Mouse (Mus musculus) forebrain, postnatal 0 days (tissue): ENCODE data around the gene Rab3ip. TPM values are rescaled to one million over a fixed set of nuclear protein-coding genes. Genes with fewer than 3 reads are reported as not detected.

Source experiments
- ATAC-seq: fragments of 200-750 bp; cut with Nextera tagmentation; 2 replicates; pipeline ENCODE4 v1.8.0; 2017; ENCODE audit warnings: mild to moderate bottlenecking, moderate library complexity
- DNase-seq: peaks from one replicate; pipeline ENCODE4 v3.0.0-alpha.2; 2015
- H3K27ac ChIP-seq: fragments of 300-500 bp; sonication (generic); 2 replicates; pipeline ENCODE4 v1.5.1; 2014; ENCODE audit warnings: low read depth, mild to moderate bottlenecking, antibody characterized with exemption, low read length, moderate library complexity, mixed read lengths
- H3K27me3 ChIP-seq: fragments of 300-500 bp; sonication (generic); 2 replicates; pipeline ENCODE4 v1.6.1; 2014; ENCODE audit warnings: mild to moderate bottlenecking, low read length, mixed read lengths; ENCODE audit not compliant: insufficient read depth
- H3K36me3 ChIP-seq: fragments of 300-500 bp; sonication (generic); 2 replicates; pipeline ENCODE4 v1.6.1; 2014; ENCODE audit warnings: mild to moderate bottlenecking, moderate library complexity; ENCODE audit not compliant: insufficient read depth
- H3K4me1 ChIP-seq: fragments of 300-500 bp; sonication (generic); 2 replicates; pipeline ENCODE4 v1.6.1; 2014; ENCODE audit warnings: antibody characterized with exemption; ENCODE audit not compliant: insufficient read depth
- H3K4me2 ChIP-seq: fragments of 300-500 bp; sonication (generic); 2 replicates; pipeline ENCODE4 v1.6.1; 2014; ENCODE audit warnings: low read depth, mild to moderate bottlenecking, moderate library complexity
- H3K4me3 ChIP-seq: fragments of 300-500 bp; sonication (generic); 2 replicates; pipeline ENCODE4 v1.5.1; 2014; ENCODE audit warnings: low read depth, low read length, mixed read lengths
- H3K9ac ChIP-seq: fragments of 300-500 bp; sonication (generic); 2 replicates; pipeline ENCODE4 v1.6.1; 2014; ENCODE audit warnings: mild to moderate bottlenecking
- H3K9me3 ChIP-seq: fragments of 300-500 bp; sonication (generic); 2 replicates; pipeline ENCODE4 v1.6.1; 2016; ENCODE audit warnings: low read length
- CTCF ChIP-seq: sonication (generic); IDR thresholded peaks from 2 replicates; pipeline ENCODE4 v1.5.1; 2016; ENCODE audit warnings: antibody characterized with exemption, control low read depth, low read depth
- WGBS: fragments of 180-500 bp; shearing (Covaris S2); extraction: QIAGEN DNeasy Blood & Tissue Kit; methylation state at CpG from one replicate; pipeline ENCODE4 v1.1.7; 2014; 5-methylcytosine and 5-hydroxymethylcytosine counted together
- polyA plus RNA-seq: library from polyadenylated mRNA; unstranded; fragments of >200 nt; fragmentation: Nextera tagmentation; extraction: Ambion mirVana; gene quantifications from 2 replicates; pipeline ENCODE4 v1.2.1, GENCODE M21; 2015
- total RNA-seq: library from RNA; depleted of rRNA; stranded (reverse); fragments of >200 nt; gene quantifications from 2 replicates; pipeline ENCODE4 v1.2.3, GENCODE M21; 2014

Rab3ip gene
- total and polyA plus RNA-seq, 2 experiments from 2014 or later = 41.8 to 125 TPM

DNA sequence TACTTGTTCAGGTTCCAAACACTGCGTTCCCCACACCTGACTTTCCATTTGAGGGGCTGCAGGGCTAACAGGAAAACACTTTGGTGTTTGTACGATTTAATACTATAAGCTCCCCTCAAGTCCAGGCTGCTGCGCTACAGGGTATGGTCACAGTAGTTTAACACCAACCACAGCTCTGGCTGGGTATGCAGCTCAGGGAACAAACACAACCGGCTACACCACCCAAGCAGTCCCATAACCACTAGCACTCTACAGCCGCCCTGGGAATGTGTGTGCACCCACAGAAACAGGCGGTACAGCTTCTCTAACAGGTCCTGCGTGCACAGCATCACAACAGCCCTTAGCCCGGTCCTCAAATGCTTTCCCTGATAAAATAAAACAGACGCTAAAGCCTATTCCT lies 37.7 kb downstream of the Rab3ip start:
- Histone ChIP-seq H3K4me2 (no peak overlapping the region), H3K9me3 (no peaks in the 10 kb centered on the region), H3K9ac (no peak overlapping the region), H3K4me1 (no peaks in the 10 kb centered on the region), H3K27ac (no peak overlapping the region), H3K27me3 (no peaks in the 10 kb centered on the region), H3K4me3 (no peak overlapping the region), H3K36me3 (peaks cover 46% of the 10 kb centered on the region)
- DNase-seq = no peak
- 97% methylated on average over 9 of the region's 9 CpGs for WGBS
- TF ChIP-seq CTCF = no peak
- ATAC-seq = no peak

DNA sequence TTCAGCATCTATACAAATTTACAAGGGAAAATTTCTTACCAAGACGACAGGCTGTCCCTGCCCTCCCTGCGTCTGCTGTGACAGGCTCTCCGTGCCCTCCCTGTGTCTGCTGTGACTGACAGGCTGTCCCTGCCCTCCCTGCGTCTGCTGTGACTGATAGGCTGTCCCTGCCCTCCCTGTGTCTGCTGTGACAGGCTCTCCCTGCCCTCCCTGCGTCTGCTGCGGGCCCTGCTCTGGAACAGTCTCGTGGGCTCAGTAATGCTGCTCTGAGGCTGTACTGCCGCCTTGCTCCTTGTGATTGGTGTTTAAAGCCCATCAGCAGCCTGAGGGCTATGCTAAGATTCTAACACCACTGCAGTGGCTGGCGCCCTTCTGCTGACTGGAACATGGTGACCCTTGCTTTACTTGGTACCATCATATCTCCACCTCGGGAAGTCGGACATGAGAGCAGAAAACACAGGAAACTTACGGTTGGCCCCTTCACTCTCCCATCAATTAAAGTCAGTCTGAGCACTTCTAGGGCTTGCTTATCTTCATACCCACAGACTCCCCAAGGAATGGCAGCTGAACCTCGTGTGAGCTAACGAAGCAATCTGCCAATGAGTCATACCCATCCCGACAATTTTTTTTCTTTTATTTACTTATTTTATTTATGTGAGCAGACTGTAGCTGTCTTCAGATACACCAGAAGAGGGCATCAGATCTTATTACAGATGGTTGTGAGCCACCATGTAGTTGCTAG lies 41.5 kb downstream of the Rab3ip start:
- DNase-seq (no peak), ATAC-seq (no peak; the same call in 1 of the 2 replicates)
- no peak overlapping the region for H3K9ac ChIP-seq
- no peaks in the 10 kb centered on the region for H3K27me3 ChIP-seq
- no peak overlapping the region for H3K4me2 ChIP-seq
- H3K4me3 ChIP-seq = no peak overlapping the region
- WGBS = 79% methylated on average over 15 of the region's 15 CpGs
- TF ChIP-seq CTCF = no peak
- H3K27ac ChIP-seq = no peak overlapping the region
- no peaks in the 10 kb centered on the region for H3K4me1 ChIP-seq
- H3K9me3 ChIP-seq = no peaks in the 10 kb centered on the region
- peaks cover 57% of the 10 kb centered on the region for H3K36me3 ChIP-seq

DNA sequence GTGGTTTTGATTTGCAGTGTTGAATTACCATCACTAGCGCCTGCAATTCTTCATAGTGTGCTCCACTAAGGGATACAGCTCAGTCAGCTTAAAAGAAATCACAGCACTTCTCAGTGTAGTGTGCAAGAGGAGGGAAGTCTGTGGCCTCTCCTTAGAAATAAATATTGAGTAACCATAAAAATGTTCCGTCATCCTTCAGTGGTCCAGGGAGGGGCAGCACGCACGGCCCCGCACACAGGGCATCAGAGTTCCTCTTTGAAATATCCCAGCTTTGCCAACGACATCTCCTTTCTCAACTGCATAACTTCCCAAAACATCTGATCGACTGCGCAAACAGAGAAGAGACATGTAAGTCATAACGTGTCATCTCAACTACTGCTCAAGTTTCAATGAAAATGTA lies 43.8 kb downstream of the Rab3ip start:
- H3K4me1 ChIP-seq = no peaks in the 10 kb centered on the region
- DNase-seq = no peak
- H3K4me3 ChIP-seq = no peak overlapping the region
- no peaks in the 10 kb centered on the region for H3K9me3 ChIP-seq
- no peak for ATAC-seq
- H3K27me3 ChIP-seq = no peaks in the 10 kb centered on the region
- H3K27ac ChIP-seq = no peak overlapping the region
- WGBS = 93% methylated on average over 9 of the region's 9 CpGs
- peaks cover 43% of the 10 kb centered on the region for H3K36me3 ChIP-seq
- no peak overlapping the region for H3K9ac ChIP-seq
- H3K4me2 ChIP-seq = no peak overlapping the region
- no peak for TF ChIP-seq CTCF

DNA sequence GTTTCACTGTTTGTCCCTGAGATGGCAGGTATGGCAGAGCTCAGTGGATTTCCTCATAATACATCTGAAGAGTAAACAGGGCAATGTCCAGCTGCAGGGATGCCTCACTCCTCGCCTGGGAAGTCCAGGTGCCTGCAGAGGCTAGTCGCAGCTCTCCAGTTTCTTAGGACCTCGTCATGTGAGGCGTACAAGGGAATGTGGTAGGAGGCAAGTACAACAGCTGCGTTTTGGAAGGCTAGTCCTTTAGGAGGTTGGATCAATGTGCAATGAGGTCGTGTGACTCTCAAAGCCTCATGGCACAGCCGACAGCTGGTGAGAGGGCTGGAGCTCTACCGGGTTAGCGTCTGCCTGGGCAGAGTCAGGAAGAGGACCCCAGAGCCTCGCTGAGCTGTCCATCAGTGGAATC lies 46.1 kb downstream of the Rab3ip start:
- no peaks in the 10 kb centered on the region for H3K4me1 ChIP-seq
- H3K36me3 ChIP-seq = peaks cover 25% of the 10 kb centered on the region
- H3K4me2 ChIP-seq = no peak overlapping the region
- 92% methylated on average over 10 of the region's 10 CpGs for WGBS
- no peaks in the 10 kb centered on the region for H3K27me3 ChIP-seq
- DNase-seq = no peak
- no peak overlapping the region for H3K4me3 ChIP-seq
- no peak overlapping the region for H3K27ac ChIP-seq
- H3K9ac ChIP-seq = no peak overlapping the region
- ATAC-seq = no peak
- no peak for TF ChIP-seq CTCF
- H3K9me3 ChIP-seq = no peaks in the 10 kb centered on the region

- H3K4me3 ChIP-seq = no peak within 1 kb of the TSS
- no peaks in the 10 kb centered on the region for H3K27me3 ChIP-seq
- 74% methylated on average over 17 of the region's 17 CpGs for WGBS
- H3K4me2 ChIP-seq = no peak within 1 kb of the TSS
- no peak within 1 kb of the TSS for H3K27ac ChIP-seq
- no peaks in the 10 kb centered on the region for H3K4me1 ChIP-seq
- no peaks in the 10 kb centered on the region for H3K9me3 ChIP-seq
- no peak for TF ChIP-seq CTCF
- no peak for ATAC-seq
- H3K9ac ChIP-seq = no peak within 1 kb of the TSS
- H3K36me3 ChIP-seq = no peaks in the 10 kb centered on the region
- no peak for DNase-seq
These were observed 54.0 kb downstream of the Rab3ip start, which contains the start of gene Myrfl for GRCm38 (mm10) chr10:116896336-116897177. Myrfl (minus strand) TSS chr10:116896919.

DNA sequence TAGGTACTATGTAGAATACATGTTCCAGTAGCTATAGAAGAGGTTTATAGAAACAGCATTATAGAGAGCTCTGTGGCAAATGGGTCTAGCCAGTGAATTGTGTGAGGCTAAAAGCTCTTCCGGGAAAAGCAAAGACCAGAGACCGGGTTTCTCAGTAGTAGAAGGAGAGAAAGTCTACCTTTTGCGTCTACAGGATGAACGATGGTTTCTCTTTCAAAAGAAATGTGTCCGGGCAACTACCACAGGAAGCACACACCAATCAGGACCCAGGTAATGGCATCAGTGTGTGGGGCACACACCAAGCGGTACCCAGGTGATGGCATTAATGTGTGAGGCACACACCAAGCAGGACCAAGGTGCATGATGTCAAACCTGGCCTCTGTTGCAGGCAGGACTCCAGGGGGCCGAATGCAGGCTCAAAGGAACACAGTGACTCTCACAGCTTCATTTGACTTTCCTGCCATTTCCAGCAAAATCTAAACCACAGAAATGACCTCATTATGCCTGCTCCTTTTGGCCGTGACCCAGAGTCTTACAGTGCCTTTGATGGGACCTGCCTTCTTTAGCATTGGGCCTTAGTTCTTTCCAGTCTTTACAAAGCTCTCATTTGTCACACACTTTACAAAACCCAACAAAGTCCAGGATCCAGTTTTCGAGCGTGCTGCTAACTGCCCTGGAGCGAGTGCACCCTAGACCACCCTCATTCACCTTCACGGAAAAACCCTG lies 55.3 kb downstream of the Rab3ip start:
- no peaks in the 10 kb centered on the region for H3K27me3 ChIP-seq
- no peak for TF ChIP-seq CTCF
- WGBS = 75% methylated on average over 12 of the region's 12 CpGs

More for the DNA sequence above, 55.3 kb downstream of the Rab3ip start:
- DNase-seq (no peak), ATAC-seq (no peak)
- H3K9me3 ChIP-seq = no peaks in the 10 kb centered on the region
- no peaks in the 10 kb centered on the region for H3K4me1 ChIP-seq
- no peak overlapping the region for H3K27ac ChIP-seq
- H3K4me3 ChIP-seq = no peak overlapping the region
- H3K36me3 ChIP-seq = no peaks in the 10 kb centered on the region
- H3K4me2 ChIP-seq = no peak overlapping the region
- no peak overlapping the region for H3K9ac ChIP-seq
